Comparison of ENCODE assay signal across 15 mouse cellular contexts in genomic region chr14:7243498-7243897, GRCm38 (mm10). TPM values are rescaled to one million over a fixed set of nuclear protein-coding genes. Genes with fewer than 3 reads are reported as not detected.
DNase-seq lines count a peak whose midpoint lies in the region; ATAC-seq and TF ChIP-seq lines count a peak whose summit lies in the region.
"Not testable (repeated sequence)": the region's sequence is repeated elsewhere in the genome, so short reads cannot be mapped to it uniquely, and the experiment has no call there.
"Had no signal": no experiment of that assay in that cellular context is flagged by ENCODE, and none has a peak within 500 bp of the region (broad histone marks: within the 10 kb centered on the region; RNA-seq: fewer than 3 reads in every experiment).

No protein-coding gene starts in this region.

- in situ Hi-C loops in Patski (cut with MboI; ENCODE audit: low pct_unique_long_range_greater_than_20kb), result not testable (repeated sequence)

- POLR2A ChIA-PET in Patski (lab: Charles Lee), result not testable (repeated sequence)

- WGBS in forebrain, embryonic 14.5 days, result 0% methylated on average over 6 of the region's 10 CpGs
- WGBS in hindbrain, embryonic 10.5 days, result 3% methylated on average over 8 of the region's 10 CpGs
- 2% methylated on average over 7 of the region's 10 CpGs for WGBS in limb, embryonic 14.5 days
- WGBS in midbrain, postnatal 0 days, result 2% methylated on average over 7 of the region's 10 CpGs
- 5% methylated on average over 6 of the region's 10 CpGs for WGBS in stomach, postnatal 0 days

- ATAC-seq in Patski; forebrain, embryonic 14.5 days; limb, embryonic 14.5 days (ENCODE audit: low FRiP score, low read depth); midbrain, postnatal 0 days (ENCODE audit: low FRiP score); stomach, postnatal 0 days (ENCODE audit: low FRiP score, low TSS enrichment): not testable (repeated sequence)

- H3K4me1 ChIP-seq in forebrain, embryonic 14.5 days (ENCODE audit: control insufficient read depth, insufficient read depth, low read length); hindbrain, embryonic 10.5 days (replicated peaks); limb, embryonic 14.5 days (ENCODE audit: control insufficient read depth, insufficient read depth, low read length); midbrain, postnatal 0 days (ENCODE audit: insufficient read depth, low read length); stomach, postnatal 0 days (replicated peaks; ENCODE audit: control insufficient read depth, insufficient read depth): not testable (repeated sequence)

- not testable (repeated sequence) for TF ChIP-seq POLR2A in limb, embryonic 14.5 days (IDR thresholded peaks at IDR 0.05; ENCODE audit: borderline replicate concordance, extremely low read depth, insufficient read depth, insufficient read length)

- H3K9me3 ChIP-seq in forebrain, embryonic 14.5 days (replicated peaks; ENCODE audit: control insufficient read depth, low read length); hindbrain, embryonic 10.5 days; limb, embryonic 14.5 days (ENCODE audit: control insufficient read depth, low read length); midbrain, postnatal 0 days (ENCODE audit: low read length); stomach, postnatal 0 days (ENCODE audit: control insufficient read depth, low read length): not testable (repeated sequence)

- DNase-seq in Patski (ENCODE audit: low read depth, low spot score), result not testable (repeated sequence)
- DNase-seq in cerebellum, postnatal 14 days, result peak; percentile 10 to 22
- peak; percentile 57 for DNase-seq in forebrain, embryonic 14.5 days (ENCODE audit: low spot score)
- peak; percentile 34 for DNase-seq in hindbrain, embryonic 10.5 days (ENCODE audit: low spot score)
- peak; percentile 3 for DNase-seq in kidney, postnatal 14 days
- peak; percentile 2 for DNase-seq in limb, embryonic 14.5 days (ENCODE audit: low spot score)
- peak; percentile 40 for DNase-seq in midbrain, postnatal 0 days (ENCODE audit: low spot score)
- peak; percentile 21 for DNase-seq in stomach, postnatal 0 days (ENCODE audit: low spot score)

- CTCF ChIA-PET in Patski (lab: Charles Lee), result not testable (repeated sequence)

- not testable (repeated sequence) for H3K36me3 ChIP-seq in forebrain, embryonic 14.5 days (ENCODE audit: control insufficient read depth, insufficient read depth, low read length); hindbrain, embryonic 10.5 days; limb, embryonic 14.5 days (ENCODE audit: control insufficient read depth, insufficient read depth, low read length); midbrain, postnatal 0 days (ENCODE audit: insufficient read depth, low read length); stomach, postnatal 0 days (ENCODE audit: control insufficient read depth, insufficient read depth, low read length)

- peak; percentile 55 for TF ChIP-seq CTCF in Patski (IDR thresholded peaks at IDR 0.05)
- TF ChIP-seq CTCF in midbrain, postnatal 0 days (IDR thresholded peaks at IDR 0.05), result peak; percentile 64
- peak; percentile 63 for TF ChIP-seq CTCF in stomach, postnatal 0 days (IDR thresholded peaks at IDR 0.05; ENCODE audit: low read depth)

- TF ChIP-seq EP300 in stomach, postnatal 0 days (optimal IDR thresholded peaks at IDR 0.05), result not testable (repeated sequence)

- not testable (repeated sequence) for H3K4me2 ChIP-seq in forebrain, embryonic 14.5 days (ENCODE audit: low read length); limb, embryonic 14.5 days (replicated peaks; ENCODE audit: low read depth, low read length, severe bottlenecking); midbrain, postnatal 0 days (ENCODE audit: low read depth, low read length, poor library complexity, severe bottlenecking); stomach, postnatal 0 days (replicated peaks; ENCODE audit: low read depth)

- not testable (repeated sequence) for H3K27ac ChIP-seq in forebrain, embryonic 14.5 days (ENCODE audit: low read depth, low read length); hindbrain, embryonic 10.5 days; limb, embryonic 14.5 days (replicated peaks; ENCODE audit: low read depth, low read length); midbrain, postnatal 0 days (ENCODE audit: low read depth, low read length); stomach, postnatal 0 days (replicated peaks)

- H3K27me3 ChIP-seq in Patski; forebrain, embryonic 14.5 days (replicated peaks; ENCODE audit: control insufficient read depth, insufficient read depth, low read length); hindbrain, embryonic 10.5 days (ENCODE audit: insufficient read depth, poor library complexity, severe bottlenecking); limb, embryonic 14.5 days (ENCODE audit: control insufficient read depth, insufficient read depth, low read length); midbrain, postnatal 0 days (ENCODE audit: insufficient read depth, low read length); stomach, postnatal 0 days (ENCODE audit: control insufficient read depth, insufficient read depth, low read length): not testable (repeated sequence)

- H3K4me3 ChIP-seq in forebrain, embryonic 14.5 days (ENCODE audit: low read depth, low read length); hindbrain, embryonic 10.5 days; limb, embryonic 14.5 days (replicated peaks; ENCODE audit: low read length); midbrain, postnatal 0 days (ENCODE audit: low read depth, low read length); stomach, postnatal 0 days (ENCODE audit: low read depth, low read length): not testable (repeated sequence)

- H3K9ac ChIP-seq in forebrain, embryonic 14.5 days (ENCODE audit: low read length); limb, embryonic 14.5 days (ENCODE audit: low read depth, low read length, severe bottlenecking); midbrain, postnatal 0 days (replicated peaks; ENCODE audit: low read length, poor library complexity, severe bottlenecking); stomach, postnatal 0 days (ENCODE audit: low read length): not testable (repeated sequence)

RNA-seq across cellular contexts. Expression of gene Gm3727, which starts 21.0 kb away (rescaled TPM):
- polyA plus RNA-seq in Patski (2021), result not detected
- polyA plus RNA-seq in forebrain, embryonic 14.5 days (2014; fragmentation: Nextera tagmentation; extraction: Ambion mirVana), result not detected in 2 replicates
- not detected in 2 replicates for polyA plus RNA-seq in hindbrain, embryonic 10.5 days (2016; fragmentation: Nextera tagmentation; extraction: Ambion mirVana)
- polyA plus RNA-seq in limb, embryonic 14.5 days (2012; rRNA removed), result not detected in 2 replicates
- polyA plus RNA-seq in limb, embryonic 14.5 days (2014; fragmentation: Nextera tagmentation; extraction: Ambion mirVana), result not detected in 2 replicates
- not detected in 2 replicates for total RNA-seq in midbrain, postnatal 0 days (2014; rRNA removed)
- polyA plus RNA-seq in midbrain, postnatal 0 days (2015; fragmentation: Nextera tagmentation; extraction: Ambion mirVana), result not detected in 2 replicates
- polyA plus RNA-seq in stomach, postnatal 0 days (2015; fragmentation: Nextera tagmentation; extraction: Ambion mirVana), result not detected in 2 replicates
- total RNA-seq: gastrocnemius, postnatal 36 days; heart, postnatal 25 days; left cerebral cortex, postnatal 25 days had no signal
- polyA plus RNA-seq: C2C12; forebrain, embryonic 13.5 days; kidney, embryonic 16.5 days; midbrain, embryonic 16.5 days had no signal

RNA-seq across cellular contexts. Expression of gene Gm16434, which starts 49.2 kb away (rescaled TPM):
- polyA plus RNA-seq in Patski (2021), result not detected
- not detected in 2 replicates for polyA plus RNA-seq in forebrain, embryonic 14.5 days (2014; fragmentation: Nextera tagmentation; extraction: Ambion mirVana)
- polyA plus RNA-seq in hindbrain, embryonic 10.5 days (2016; fragmentation: Nextera tagmentation; extraction: Ambion mirVana), result not detected in 2 replicates
- polyA plus RNA-seq in limb, embryonic 14.5 days (2012; rRNA removed), result not detected in 2 replicates
- not detected in 2 replicates for polyA plus RNA-seq in limb, embryonic 14.5 days (2014; fragmentation: Nextera tagmentation; extraction: Ambion mirVana)
- total RNA-seq in midbrain, postnatal 0 days (2014; rRNA removed), result not detected in 2 replicates
- not detected in 2 replicates for polyA plus RNA-seq in midbrain, postnatal 0 days (2015; fragmentation: Nextera tagmentation; extraction: Ambion mirVana)
- not detected in 2 replicates for polyA plus RNA-seq in stomach, postnatal 0 days (2015; fragmentation: Nextera tagmentation; extraction: Ambion mirVana)
- total RNA-seq: gastrocnemius, postnatal 36 days; heart, postnatal 25 days; left cerebral cortex, postnatal 25 days had no signal
- polyA plus RNA-seq: C2C12; forebrain, embryonic 13.5 days; kidney, embryonic 16.5 days; midbrain, embryonic 16.5 days had no signal
